Mouse (Mus musculus): ENCODE measurements around the gene Arpp21.

GRCm38 (mm10) chr9:112152762-112153161 is 83.0 kb downstream of the Arpp21 start:
- no peak for TF ChIP-seq CTCF (IDR thresholded peaks at IDR 0.05; ENCODE audit: low read depth, low read length)
- no peak for TF ChIP-seq POLR2A (IDR thresholded peaks at IDR 0.05; ENCODE audit: borderline replicate concordance, low read depth, low read length)
